Mouse (Mus musculus): Measurements from ENCODE around the gene Dao.

DNA sequence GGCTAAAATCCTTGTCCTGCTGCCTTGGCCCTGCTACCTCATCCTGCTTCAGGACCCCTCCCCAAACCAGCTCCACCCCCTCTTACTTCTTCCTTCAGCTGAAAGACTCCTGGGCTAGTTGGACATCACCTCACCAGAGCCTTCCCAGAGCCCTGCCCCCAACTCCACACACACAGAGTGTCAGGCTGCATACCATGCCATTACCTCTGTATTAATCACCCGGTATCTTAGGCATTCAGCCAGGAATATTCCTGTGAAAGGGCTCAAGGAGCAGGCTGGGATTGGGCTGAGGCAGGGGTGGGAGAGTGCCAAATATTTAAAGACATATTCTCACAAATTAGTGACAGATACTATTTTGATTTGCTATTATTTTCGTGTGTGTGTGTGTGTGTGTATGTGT lies 7.0 kb upstream of the Dao start:
- TF ChIP-seq CTCF (IDR thresholded peaks at IDR 0.05; ENCODE audit: low read depth) = no peak
- TF ChIP-seq EP300 (IDR thresholded peaks at IDR 0.05; ENCODE audit: low read depth) = no peak

Data from heart, postnatal 0 days (tissue).